Mouse (Mus musculus): ENCODE results near the gene Scd4. TPM values are rescaled to one million over a fixed set of nuclear protein-coding genes. Genes with fewer than 3 reads are reported as not detected.
A peak's percentile ranks its signal among the peaks of the same experiment; 100 is the strongest.

Gene Scd4
- polyA plus RNA-seq, 1 experiment from 2014 or later: 0.11 TPM

DNA sequence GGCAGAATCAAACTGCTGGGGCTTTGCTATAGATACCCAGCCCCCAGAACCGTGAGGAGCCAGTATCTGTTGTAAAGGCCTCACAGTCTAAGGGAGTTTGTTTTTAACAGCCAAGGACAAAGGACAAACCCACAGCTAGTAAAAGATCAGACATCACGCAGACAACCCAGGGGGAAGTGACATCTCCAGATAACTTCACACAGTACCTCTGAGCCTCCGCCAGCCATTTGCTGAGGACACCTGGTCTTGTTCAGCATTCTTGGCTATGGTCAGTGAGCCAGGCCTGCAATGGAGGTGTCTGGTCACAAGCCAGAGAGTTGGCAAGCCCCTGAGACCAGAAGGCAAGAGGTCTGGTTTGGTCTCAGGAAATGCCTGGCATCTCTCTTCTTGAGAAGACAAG is 40.4 kb upstream of the Scd4 start:
- 51% methylated on average over 3 of the region's 3 CpGs for WGBS
- Histone ChIP-seq H3K9me3 (ENCODE audit: control insufficient read depth, low read length) (no peaks in the 10 kb centered on the region), H3K36me3 (ENCODE audit: control insufficient read depth, insufficient read depth, low read length) (peaks cover 26% of the 10 kb centered on the region), H3K4me1 (ENCODE audit: control insufficient read depth, insufficient read depth, low read length) (peaks cover 30% of the 10 kb centered on the region), H3K27me3 (ENCODE audit: control insufficient read depth, insufficient read depth, low read length) (no peaks in the 10 kb centered on the region), H3K4me3 (ENCODE audit: low read length) (no peak overlapping the region; the same call in 1 of the 2 replicates), H3K27ac (ENCODE audit: low read depth, low read length) (peak overlapping the region; percentile 97), H3K4me2 (replicated peaks; ENCODE audit: low read depth, low read length) (peak overlapping the region; percentile 64; the same call in 1 of the 2 replicates), H3K9ac (ENCODE audit: low read depth, low read length) (no peak overlapping the region)
- ATAC-seq (ENCODE audit: low FRiP score, low TSS enrichment): no peak

DNA sequence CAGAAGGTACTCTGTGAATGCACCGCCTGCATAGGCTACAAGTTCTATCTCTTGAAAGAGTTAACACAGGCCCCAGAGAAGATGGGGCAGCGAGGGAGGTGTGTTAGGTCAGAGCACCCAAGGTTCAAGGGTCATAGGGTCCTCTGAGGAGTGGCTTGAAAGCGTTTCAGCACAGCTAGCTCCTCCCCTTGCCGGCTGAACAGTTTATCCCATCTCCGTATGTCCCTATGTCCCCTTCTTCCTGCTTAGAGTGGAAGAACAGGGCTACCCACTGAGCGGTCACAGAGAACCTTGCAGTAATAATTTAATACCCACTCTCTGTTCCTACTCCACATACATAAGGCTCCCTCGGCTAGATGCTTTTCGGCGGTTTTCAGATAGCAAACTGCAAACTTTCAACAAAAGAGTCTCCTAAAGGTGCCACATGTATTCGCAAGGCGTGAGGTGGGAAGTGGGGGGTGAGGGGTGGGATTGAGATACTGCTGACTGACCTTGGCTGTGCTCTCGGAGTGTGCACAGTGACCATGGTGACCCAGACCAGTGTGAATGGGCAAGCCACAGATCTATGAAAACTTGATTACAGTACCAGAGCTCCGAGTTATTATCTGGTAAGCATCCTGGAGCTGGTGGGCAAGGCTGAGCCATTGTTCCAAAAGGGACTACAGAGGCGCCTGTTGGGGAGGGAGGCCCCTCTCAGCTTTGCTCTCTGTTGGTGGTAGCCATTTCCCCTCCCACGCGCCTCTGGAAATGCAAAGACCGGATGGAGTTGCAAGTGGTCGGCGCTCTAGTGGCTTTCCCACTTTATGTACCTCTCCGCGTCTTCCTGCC is 39.7 kb upstream of the Scd4 start, which contains the start of gene Scd2:
Scd2 (plus strand) TSS at position 734 of the 828 bp plus-strand sequence.
- H3K27me3 ChIP-seq (ENCODE audit: control insufficient read depth, insufficient read depth, low read length): no peaks in the 10 kb centered on the region
- peak within 1 kb of the TSS; percentile 91 for H3K4me2 ChIP-seq (replicated peaks; ENCODE audit: low read depth, low read length)
- H3K36me3 ChIP-seq (ENCODE audit: control insufficient read depth, insufficient read depth, low read length): peaks cover 32% of the 10 kb centered on the region
- H3K27ac ChIP-seq (ENCODE audit: low read depth, low read length): peak within 1 kb of the TSS; percentile 98
- H3K9me3 ChIP-seq (ENCODE audit: control insufficient read depth, low read length): no peaks in the 10 kb centered on the region
- ATAC-seq (ENCODE audit: low FRiP score, low TSS enrichment): peak; percentile 5; the same call in 1 of the 2 replicates
- H3K4me3 ChIP-seq (ENCODE audit: low read length): peak within 1 kb of the TSS; percentile 96
- peaks cover 33% of the 10 kb centered on the region for H3K4me1 ChIP-seq (ENCODE audit: control insufficient read depth, insufficient read depth, low read length)
- WGBS: 2% methylated on average over 21 of the region's 21 CpGs
- peak within 1 kb of the TSS; percentile 87 for H3K9ac ChIP-seq (ENCODE audit: low read depth, low read length)

DNA sequence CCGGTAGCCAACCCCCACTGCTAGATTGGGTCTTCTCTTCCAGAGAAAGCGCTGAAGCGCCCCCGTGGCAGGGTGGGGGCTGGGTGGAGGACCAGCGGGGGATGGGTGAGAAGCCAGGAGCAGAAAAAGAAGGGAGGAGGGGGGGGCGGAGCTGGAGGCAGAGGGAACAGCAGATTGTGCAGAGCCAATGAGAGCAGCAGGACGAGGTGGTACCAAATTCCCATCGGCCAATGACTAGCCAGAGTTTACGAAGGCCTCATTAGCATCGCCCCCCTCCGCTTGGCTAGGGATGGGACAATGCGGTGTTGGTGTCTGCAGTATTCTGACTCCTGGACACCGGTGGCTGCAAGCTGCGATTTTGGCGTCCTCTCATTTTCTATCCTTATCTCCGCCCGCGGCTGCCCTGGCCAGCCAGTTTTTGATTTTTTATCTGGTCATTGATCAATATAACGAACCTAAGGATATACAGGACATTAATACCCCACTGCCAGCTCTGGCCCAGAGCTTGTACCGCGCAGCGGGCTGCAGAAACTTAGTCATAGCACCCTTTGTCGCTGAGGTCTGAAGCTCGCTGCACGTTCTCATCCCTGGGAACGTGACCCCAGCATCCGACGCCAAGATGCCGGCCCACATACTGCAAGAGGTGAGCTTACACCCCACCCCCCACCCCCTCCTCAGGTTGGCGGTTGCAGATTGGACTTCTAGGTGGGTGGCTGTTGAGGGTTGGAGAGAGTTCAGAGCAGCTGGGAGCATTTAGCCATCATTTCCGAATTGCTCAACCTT is 38.9 kb upstream of the Scd4 start:
- under 1% methylated on average over 30 of the region's 31 CpGs for WGBS

DNA sequence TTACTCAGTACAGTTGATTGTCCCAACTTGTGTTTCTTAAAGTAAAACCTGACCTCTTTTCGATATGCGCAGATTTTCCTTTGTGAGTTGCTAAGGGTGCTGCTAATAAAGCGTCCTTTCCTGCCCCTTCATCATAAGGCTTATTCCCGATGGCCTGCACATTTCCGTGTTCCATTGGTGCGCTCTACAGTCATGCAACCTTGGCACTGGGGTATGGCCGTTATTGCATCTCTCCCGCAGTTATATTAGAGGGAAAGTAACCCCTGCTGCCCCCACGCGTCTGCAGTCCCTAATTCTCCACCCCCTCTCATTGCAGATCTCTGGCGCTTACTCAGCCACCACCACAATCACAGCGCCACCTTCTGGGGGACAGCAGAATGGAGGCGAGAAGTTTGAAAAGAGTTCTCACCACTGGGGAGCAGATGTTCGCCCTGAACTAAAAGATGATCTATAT is 38.3 kb upstream of the Scd4 start:
- Histone ChIP-seq H3K36me3 (ENCODE audit: control insufficient read depth, insufficient read depth, low read length) (peaks cover 46% of the 10 kb centered on the region), H3K9ac (ENCODE audit: low read depth, low read length) (peak overlapping the region; percentile 87), H3K9me3 (ENCODE audit: control insufficient read depth, low read length) (no peaks in the 10 kb centered on the region), H3K4me3 (ENCODE audit: low read length) (peak overlapping the region; percentile 96), H3K27me3 (ENCODE audit: control insufficient read depth, insufficient read depth, low read length) (no peaks in the 10 kb centered on the region), H3K4me1 (ENCODE audit: control insufficient read depth, insufficient read depth, low read length) (peaks cover 44% of the 10 kb centered on the region), H3K4me2 (replicated peaks; ENCODE audit: low read depth, low read length) (peak overlapping the region; percentile 91), H3K27ac (ENCODE audit: low read depth, low read length) (peak overlapping the region; percentile 98)
- WGBS: under 1% methylated on average over 14 of the region's 14 CpGs
- ATAC-seq (ENCODE audit: low FRiP score, low TSS enrichment): peak; percentile 16; the same call in 1 of the 2 replicates

More for the DNA sequence above, 38.9 kb upstream of the Scd4 start:
- Histone ChIP-seq H3K36me3 (ENCODE audit: control insufficient read depth, insufficient read depth, low read length) (peaks cover 40% of the 10 kb centered on the region), H3K4me3 (ENCODE audit: low read length) (peak overlapping the region; percentile 96), H3K27ac (ENCODE audit: low read depth, low read length) (peak overlapping the region; percentile 98), H3K9me3 (ENCODE audit: control insufficient read depth, low read length) (no peaks in the 10 kb centered on the region), H3K9ac (ENCODE audit: low read depth, low read length) (peak overlapping the region; percentile 87), H3K27me3 (ENCODE audit: control insufficient read depth, insufficient read depth, low read length) (no peaks in the 10 kb centered on the region), H3K4me1 (ENCODE audit: control insufficient read depth, insufficient read depth, low read length) (peaks cover 40% of the 10 kb centered on the region), H3K4me2 (replicated peaks; ENCODE audit: low read depth, low read length) (peak overlapping the region; percentile 91)
- ATAC-seq (ENCODE audit: low FRiP score, low TSS enrichment): peak; percentile 97

DNA sequence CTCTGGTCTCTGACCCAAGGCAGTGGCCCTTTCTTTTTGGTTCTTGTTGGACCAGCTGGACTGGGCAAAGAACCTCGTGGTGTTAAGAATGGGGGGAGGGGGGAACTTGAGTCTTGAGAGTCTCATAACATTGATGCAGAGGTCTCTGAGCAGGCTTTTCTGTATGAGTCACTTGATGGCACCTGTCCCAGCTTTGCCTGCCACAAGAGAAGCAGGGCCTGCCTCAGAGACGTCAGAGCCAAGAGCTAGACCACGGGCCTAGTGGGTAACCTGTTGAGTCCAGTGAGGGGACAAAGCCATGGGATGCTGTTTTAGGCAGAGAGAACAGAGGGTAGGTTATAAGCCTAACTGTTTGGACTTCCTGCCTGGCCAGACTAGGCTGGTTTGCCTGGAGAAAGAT is 37.6 kb upstream of the Scd4 start:
- peak overlapping the region; percentile 87 for H3K9ac ChIP-seq (ENCODE audit: low read depth, low read length)

DNA sequence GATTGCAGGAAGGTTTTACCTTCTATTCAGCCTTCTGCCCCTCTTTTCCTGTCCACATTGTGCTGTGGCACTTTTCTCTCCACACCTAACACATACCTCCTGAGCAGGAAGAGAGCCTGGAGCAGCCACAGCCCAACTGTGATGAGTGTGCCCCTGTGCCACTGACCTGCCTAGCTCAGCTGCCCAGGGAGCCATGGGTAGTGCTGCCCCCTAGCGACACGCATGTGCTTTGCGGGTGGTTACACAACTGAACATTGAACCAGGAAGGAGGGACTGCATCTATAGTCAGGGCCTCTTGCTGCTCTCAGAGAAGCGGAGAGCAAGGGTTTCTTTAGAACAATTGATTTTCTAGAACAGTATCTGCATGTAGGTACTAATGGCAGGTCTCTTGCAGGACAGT is 37.2 kb upstream of the Scd4 start:
- peak overlapping the region; percentile 87 for H3K9ac ChIP-seq (ENCODE audit: low read depth, low read length)
- H3K9me3 ChIP-seq (ENCODE audit: control insufficient read depth, low read length): no peaks in the 10 kb centered on the region
- ATAC-seq (ENCODE audit: low FRiP score, low TSS enrichment): no peak
- H3K4me2 ChIP-seq (replicated peaks; ENCODE audit: low read depth, low read length): peak overlapping the region; percentile 91
- H3K36me3 ChIP-seq (ENCODE audit: control insufficient read depth, insufficient read depth, low read length): peaks cover 58% of the 10 kb centered on the region
- H3K27ac ChIP-seq (ENCODE audit: low read depth, low read length): no peak overlapping the region
- peak overlapping the region; percentile 96 for H3K4me3 ChIP-seq (ENCODE audit: low read length)
- H3K4me1 ChIP-seq (ENCODE audit: control insufficient read depth, insufficient read depth, low read length): peaks cover 53% of the 10 kb centered on the region
- 5% methylated on average over 4 of the region's 4 CpGs for WGBS
- no peaks in the 10 kb centered on the region for H3K27me3 ChIP-seq (ENCODE audit: control insufficient read depth, insufficient read depth, low read length)

More for the DNA sequence above, 37.6 kb upstream of the Scd4 start:
- Histone ChIP-seq H3K4me2 (replicated peaks; ENCODE audit: low read depth, low read length) (peak overlapping the region; percentile 91), H3K27me3 (ENCODE audit: control insufficient read depth, insufficient read depth, low read length) (no peaks in the 10 kb centered on the region), H3K4me1 (ENCODE audit: control insufficient read depth, insufficient read depth, low read length) (peaks cover 48% of the 10 kb centered on the region), H3K36me3 (ENCODE audit: control insufficient read depth, insufficient read depth, low read length) (peaks cover 53% of the 10 kb centered on the region), H3K4me3 (ENCODE audit: low read length) (peak overlapping the region; percentile 96), H3K27ac (ENCODE audit: low read depth, low read length) (no peak overlapping the region), H3K9me3 (ENCODE audit: control insufficient read depth, low read length) (no peaks in the 10 kb centered on the region)
- 6% methylated on average over 3 of the region's 3 CpGs for WGBS
- ATAC-seq (ENCODE audit: low FRiP score, low TSS enrichment): no peak

DNA sequence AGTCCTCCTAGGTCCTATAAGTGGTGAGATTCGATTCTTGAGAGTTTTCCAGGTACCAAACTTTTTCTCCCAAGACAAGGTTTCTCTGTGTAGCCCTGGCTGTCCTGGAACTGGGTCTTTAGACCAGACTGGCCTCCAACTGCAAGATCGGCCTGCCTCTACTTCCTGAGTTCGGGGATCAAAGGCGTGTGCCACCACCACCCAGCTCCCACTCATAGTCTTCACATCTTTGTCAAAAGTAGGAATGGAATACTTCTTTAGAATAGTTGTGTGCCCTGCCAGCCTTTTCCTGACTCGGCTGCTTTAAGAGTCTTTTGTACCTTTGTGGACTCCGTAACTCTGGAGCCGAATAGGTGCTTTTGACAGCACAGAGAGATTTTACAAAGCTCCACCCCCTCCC is 36.7 kb upstream of the Scd4 start:
- Histone ChIP-seq H3K4me1 (ENCODE audit: control insufficient read depth, insufficient read depth, low read length) (peaks cover 58% of the 10 kb centered on the region), H3K27ac (ENCODE audit: low read depth, low read length) (no peak overlapping the region), H3K36me3 (ENCODE audit: control insufficient read depth, insufficient read depth, low read length) (peaks cover 62% of the 10 kb centered on the region)

DNA sequence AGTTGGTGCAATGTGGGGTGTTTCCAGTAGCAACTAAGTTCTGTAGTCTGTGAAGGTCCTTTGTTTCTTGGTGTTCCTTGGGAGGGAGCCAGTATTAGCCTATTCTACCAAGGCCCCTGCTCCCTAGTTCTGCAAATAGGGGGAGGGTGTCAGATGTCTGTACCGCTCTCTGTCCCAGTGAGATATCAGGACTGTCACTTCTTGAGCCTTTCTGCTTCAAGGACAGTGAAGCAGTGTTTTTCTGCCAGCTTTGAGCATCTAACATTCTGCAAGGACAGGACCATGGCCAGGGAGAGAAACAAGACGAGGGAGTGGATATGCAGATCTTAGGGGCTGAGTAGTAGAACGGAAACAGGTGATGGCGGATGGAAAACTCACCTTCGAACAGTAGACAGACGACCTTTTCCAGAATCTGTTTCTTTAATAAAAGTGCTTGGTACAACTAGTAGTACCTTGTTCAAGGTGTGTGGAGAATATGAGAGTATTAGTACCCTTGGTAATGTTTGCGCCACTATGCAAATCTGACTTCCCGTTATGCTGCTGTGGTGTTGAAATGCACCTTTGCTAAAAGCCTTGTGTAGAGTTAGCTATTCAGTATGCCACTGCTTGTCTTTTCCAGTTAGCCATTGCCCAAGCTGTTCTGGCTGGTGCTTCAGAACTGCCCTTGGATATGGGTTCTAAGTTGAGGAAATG is 35.7 kb upstream of the Scd4 start:
- Histone ChIP-seq H3K9me3 (ENCODE audit: control insufficient read depth, low read length) (no peaks in the 10 kb centered on the region), H3K27me3 (ENCODE audit: control insufficient read depth, insufficient read depth, low read length) (no peaks in the 10 kb centered on the region), H3K4me3 (ENCODE audit: low read length) (peak overlapping the region; percentile 96), H3K27ac (ENCODE audit: low read depth, low read length) (no peak overlapping the region; the same call in 1 of the 2 replicates), H3K36me3 (ENCODE audit: control insufficient read depth, insufficient read depth, low read length) (peaks cover 72% of the 10 kb centered on the region), H3K4me2 (replicated peaks; ENCODE audit: low read depth, low read length) (peak overlapping the region; percentile 91), H3K9ac (ENCODE audit: low read depth, low read length) (peak overlapping the region; percentile 87), H3K4me1 (ENCODE audit: control insufficient read depth, insufficient read depth, low read length) (peaks cover 56% of the 10 kb centered on the region)
- no peak for ATAC-seq (ENCODE audit: low FRiP score, low TSS enrichment)
- 55% methylated on average over 8 of the region's 8 CpGs for WGBS

More for the DNA sequence above, 36.7 kb upstream of the Scd4 start:
- peak overlapping the region; percentile 87 for H3K9ac ChIP-seq (ENCODE audit: low read depth, low read length)
- WGBS: 23% methylated on average over 7 of the region's 7 CpGs
- no peaks in the 10 kb centered on the region for H3K9me3 ChIP-seq (ENCODE audit: control insufficient read depth, low read length)
- H3K4me2 ChIP-seq (replicated peaks; ENCODE audit: low read depth, low read length): peak overlapping the region; percentile 91
- H3K27me3 ChIP-seq (ENCODE audit: control insufficient read depth, insufficient read depth, low read length): no peaks in the 10 kb centered on the region
- H3K4me3 ChIP-seq (ENCODE audit: low read length): peak overlapping the region; percentile 96
- no peak for ATAC-seq (ENCODE audit: low FRiP score, low TSS enrichment)

Data from kidney, embryonic 14.5 days (tissue).